ENCODE assay signal across 8 mouse cellular contexts in the genomic region with DNA sequence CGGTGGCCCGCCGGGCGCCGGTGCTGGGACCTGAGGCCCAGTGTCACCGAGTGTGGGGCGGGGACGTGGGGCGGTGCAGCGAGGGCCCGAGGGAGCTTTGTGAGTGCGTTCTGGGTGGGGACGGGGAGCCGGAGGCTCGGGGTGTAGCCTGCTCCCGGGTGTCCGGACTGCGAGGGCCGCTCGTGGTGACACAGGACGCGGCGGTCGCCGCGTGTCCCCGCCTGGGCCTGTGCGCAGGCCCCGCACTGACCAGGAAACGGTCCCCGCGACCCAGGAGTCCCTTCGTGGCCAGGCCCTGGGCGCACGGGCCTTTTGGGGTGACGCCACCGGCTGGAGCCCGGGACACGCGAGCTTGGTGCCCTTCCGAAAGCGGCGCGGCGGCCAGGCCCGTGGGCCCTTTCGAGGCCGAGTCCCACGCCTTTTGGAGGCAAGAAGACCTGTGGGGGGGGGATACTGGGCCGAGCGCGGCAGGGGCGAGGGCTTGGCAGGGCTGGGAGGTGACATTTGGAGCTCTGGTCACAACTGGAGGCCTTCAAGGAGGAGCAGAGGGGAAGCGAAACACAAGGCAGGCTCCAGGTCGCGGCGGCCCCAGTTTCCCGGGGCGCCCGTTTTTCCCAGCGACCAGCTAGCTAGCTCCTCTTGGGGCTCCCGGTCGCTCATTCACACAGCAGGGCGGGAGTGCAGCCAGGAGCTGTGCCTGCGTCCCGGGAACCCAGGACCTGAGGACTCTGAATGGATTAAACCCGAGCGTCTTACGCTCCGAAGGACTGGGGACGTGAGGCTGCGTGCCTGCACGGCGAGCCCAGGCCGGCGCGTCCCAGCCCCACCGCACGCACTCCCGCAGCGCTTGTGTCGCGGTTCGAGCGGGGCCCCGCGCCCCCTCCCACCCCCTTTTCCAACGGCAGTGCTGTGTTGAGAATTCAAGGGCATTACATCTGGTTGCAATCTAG. TPM values are rescaled to one million over a fixed set of nuclear protein-coding genes. Genes with fewer than 3 reads are reported as not detected.
DNase-seq lines count a peak whose midpoint lies in the region; ATAC-seq and TF ChIP-seq lines count a peak whose summit lies in the region.

No protein-coding gene starts in this region.

- H3K36me3 ChIP-seq in embryonic facial prominence, embryonic 12.5 days: no peaks in the 10 kb centered on the region
- H3K36me3 ChIP-seq in heart, adult 2 months (ENCODE audit: control insufficient read depth, insufficient read depth, low read length): no peaks in the 10 kb centered on the region
- no peaks in the 10 kb centered on the region for H3K36me3 ChIP-seq in kidney, adult 2 months (ENCODE audit: control insufficient read depth, insufficient read depth, low read length)
- no peaks in the 10 kb centered on the region for H3K36me3 ChIP-seq in limb, embryonic 15.5 days
- no peaks in the 10 kb centered on the region for H3K36me3 ChIP-seq in midbrain, embryonic 15.5 days (replicated peaks)

- H3K4me2 ChIP-seq in embryonic facial prominence, embryonic 12.5 days (replicated peaks): peak overlapping the region; percentile 68
- peak overlapping the region; percentile 69 for H3K4me2 ChIP-seq in limb, embryonic 15.5 days
- peak overlapping the region; percentile 71 for H3K4me2 ChIP-seq in midbrain, embryonic 15.5 days

- H3K4me1 ChIP-seq in embryonic facial prominence, embryonic 12.5 days: peaks cover 47% of the 10 kb centered on the region
- H3K4me1 ChIP-seq in heart, adult 2 months (ENCODE audit: control insufficient read depth, insufficient read depth, low read length): peaks cover 26% of the 10 kb centered on the region
- H3K4me1 ChIP-seq in kidney, adult 2 months (ENCODE audit: control insufficient read depth, insufficient read depth, low read length): peaks cover 35% of the 10 kb centered on the region
- peaks cover 52% of the 10 kb centered on the region for H3K4me1 ChIP-seq in limb, embryonic 15.5 days
- peaks cover 45% of the 10 kb centered on the region for H3K4me1 ChIP-seq in midbrain, embryonic 15.5 days

- peak overlapping the region; percentile 99 for H3K4me3 ChIP-seq in embryonic facial prominence, embryonic 12.5 days
- H3K4me3 ChIP-seq in heart, adult 2 months: peak overlapping the region; percentile 69
- peak overlapping the region; percentile 73 for H3K4me3 ChIP-seq in kidney, adult 2 months (ENCODE audit: insufficient read depth, low read depth, low read length)
- H3K4me3 ChIP-seq in limb, embryonic 15.5 days: peak overlapping the region; percentile 97
- peak overlapping the region; percentile 65 for H3K4me3 ChIP-seq in midbrain, embryonic 15.5 days

- peaks cover 15% of the 10 kb centered on the region for H3K79me2 ChIP-seq in heart, adult 2 months (replicated peaks; ENCODE audit: control insufficient read depth, insufficient read depth, low read length)

- peak overlapping the region; percentile 100 for H3K9ac ChIP-seq in embryonic facial prominence, embryonic 12.5 days
- peak overlapping the region; percentile 92 for H3K9ac ChIP-seq in heart, adult 2 months (ENCODE audit: low read depth, low read length)
- peak overlapping the region; percentile 97 for H3K9ac ChIP-seq in limb, embryonic 15.5 days
- peak overlapping the region; percentile 97 for H3K9ac ChIP-seq in midbrain, embryonic 15.5 days

- DNase-seq in 3134 (ENCODE audit: extremely low read depth, insufficient read length, low spot score): peak; percentile 85
- DNase-seq in adrenal gland, adult 8-10 months: peak; percentile 69
- peak; percentile 84 to 86 for DNase-seq in heart, adult 2 months
- DNase-seq in kidney, adult 2 months: peak; percentile 76
- peak; percentile 56 for DNase-seq in spleen, adult 12 weeks (ENCODE audit: low spot score)

- intact Hi-C loops in heart, adult 2 months (cut with DNase I): loop anchor here (1.0 to 5.0 kb wide), 5 partner anchors 9 to 307 kb away; partner anchors contain the start of genes Drc3 and Tom1l2

- no peak for TF ChIP-seq EP300 in heart, adult 2 months (IDR thresholded peaks at IDR 0.05; ENCODE audit: insufficient read depth, low read depth, low read length)

- no peak for TF ChIP-seq CTCF in heart, adult 2 months (IDR thresholded peaks at IDR 0.05)
- no peak for TF ChIP-seq CTCF in kidney, adult 2 months (conservative IDR thresholded peaks at IDR 0.05; ENCODE audit: insufficient read depth, insufficient read length, low read depth, low read length)

- peak overlapping the region; percentile 99 for H3K27ac ChIP-seq in embryonic facial prominence, embryonic 12.5 days
- peak overlapping the region; percentile 94 for H3K27ac ChIP-seq in heart, adult 2 months
- peak overlapping the region; percentile 91 for H3K27ac ChIP-seq in kidney, adult 2 months (ENCODE audit: insufficient read depth, low read depth, low read length)
- H3K27ac ChIP-seq in limb, embryonic 15.5 days: peak overlapping the region; percentile 97
- peak overlapping the region; percentile 88 for H3K27ac ChIP-seq in midbrain, embryonic 15.5 days

- WGBS in embryonic facial prominence, embryonic 12.5 days: under 1% methylated on average over 78 of the region's 88 CpGs
- under 1% methylated on average over 87 of the region's 88 CpGs for WGBS in heart, adult 2 months
- WGBS in kidney, adult 2 months: under 1% methylated on average over 88 of the region's 88 CpGs
- under 1% methylated on average over 81 of the region's 88 CpGs for WGBS in limb, embryonic 15.5 days
- WGBS in midbrain, embryonic 15.5 days: under 1% methylated on average over 88 of the region's 88 CpGs

- no peak; the same call in 1 of the 2 replicates for TF ChIP-seq POLR2A in heart, adult 2 months (IDR thresholded peaks at IDR 0.05; ENCODE audit: insufficient read depth, low read depth, low read length)
- no peak for TF ChIP-seq POLR2A in kidney, adult 2 months (IDR thresholded peaks at IDR 0.05; ENCODE audit: low read depth, low read length)

- H3K9me3 ChIP-seq in embryonic facial prominence, embryonic 12.5 days: no peaks in the 10 kb centered on the region
- H3K9me3 ChIP-seq in limb, embryonic 15.5 days: no peaks in the 10 kb centered on the region
- H3K9me3 ChIP-seq in midbrain, embryonic 15.5 days: no peaks in the 10 kb centered on the region

- no peaks in the 10 kb centered on the region for H3K27me3 ChIP-seq in embryonic facial prominence, embryonic 12.5 days
- H3K27me3 ChIP-seq in heart, adult 2 months (ENCODE audit: control insufficient read depth, insufficient read depth, low read length): no peaks in the 10 kb centered on the region
- H3K27me3 ChIP-seq in kidney, adult 2 months (replicated peaks; ENCODE audit: control insufficient read depth, insufficient read depth, low read length): no peaks in the 10 kb centered on the region
- no peaks in the 10 kb centered on the region for H3K27me3 ChIP-seq in limb, embryonic 15.5 days
- H3K27me3 ChIP-seq in midbrain, embryonic 15.5 days (replicated peaks): no peaks in the 10 kb centered on the region

- peak; percentile 49; the same call in 1 of the 2 replicates for ATAC-seq in embryonic facial prominence, embryonic 12.5 days (ENCODE audit: insufficient number of reproducible peaks, insufficient read depth, low FRiP score, low TSS enrichment)
- peak; percentile 75 for ATAC-seq in limb, embryonic 15.5 days (ENCODE audit: insufficient number of reproducible peaks, low FRiP score, low TSS enrichment, low read depth)
- ATAC-seq in midbrain, embryonic 15.5 days (replicated peaks): peak; percentile 65

RNA-seq across cellular contexts. Expression of gene Rai1, which starts 1.1 kb away (rescaled TPM):
- 10 to 100 TPM; 46.6 to 87.7 (median 60.0) TPM for total RNA-seq in adrenal gland, adult 8-10 months (2022)
- polyA plus RNA-seq in embryonic facial prominence, embryonic 12.5 days (2016; fragmentation: Nextera tagmentation; extraction: Ambion mirVana): 35.6 and 36.4 TPM in 2 replicates
- total RNA-seq in heart, adult 2 months (2021): 10 to 100 TPM; 21.8 to 26.5 TPM
- 15.8 and 20.0 TPM in 2 replicates for polyA plus RNA-seq in heart, adult 2 months (2012; rRNA removed)
- polyA plus RNA-seq in kidney, adult 2 months (2012; rRNA removed): 26.1 and 29.2 TPM in 2 replicates
- polyA plus RNA-seq in limb, embryonic 15.5 days (2015; fragmentation: Nextera tagmentation; extraction: Ambion mirVana): 18.9 and 22.6 TPM in 2 replicates
- 34.2 and 34.7 TPM in 2 replicates for polyA plus RNA-seq in midbrain, embryonic 15.5 days (2015; fragmentation: Nextera tagmentation; extraction: Ambion mirVana)

RNA-seq across cellular contexts. Expression of gene Pemt, which starts 59.6 kb away (rescaled TPM):
- total RNA-seq in adrenal gland, adult 8-10 months (2022): 1 to 10 TPM; 4.9 to 9.5 (median 7.8) TPM
- 4.0 and 4.8 TPM in 2 replicates for polyA plus RNA-seq in embryonic facial prominence, embryonic 12.5 days (2016; fragmentation: Nextera tagmentation; extraction: Ambion mirVana)
- 1 to 10 TPM; 1.9 to 3.2 TPM for total RNA-seq in heart, adult 2 months (2021)
- 5.1 and 5.9 TPM in 2 replicates for polyA plus RNA-seq in heart, adult 2 months (2012; rRNA removed)
- polyA plus RNA-seq in kidney, adult 2 months (2012; rRNA removed): 7.1 and 8.7 TPM in 2 replicates
- polyA plus RNA-seq in limb, embryonic 15.5 days (2015; fragmentation: Nextera tagmentation; extraction: Ambion mirVana): 4.6 and 7.0 TPM in 2 replicates
- polyA plus RNA-seq in midbrain, embryonic 15.5 days (2015; fragmentation: Nextera tagmentation; extraction: Ambion mirVana): 8.1 and 8.4 TPM in 2 replicates

Comparison
In these comparisons a context has a peak if more than half of its experiments do, and no peak if none do; other contexts are left out.
1. Peak in every context shown above with its lines: DNase-seq, ATAC-seq, H3K4me3 ChIP-seq and H3K27ac ChIP-seq.